Mouse (Mus musculus): Measurements from ENCODE around the gene Serpina9.

Gene Serpina9

DNA sequence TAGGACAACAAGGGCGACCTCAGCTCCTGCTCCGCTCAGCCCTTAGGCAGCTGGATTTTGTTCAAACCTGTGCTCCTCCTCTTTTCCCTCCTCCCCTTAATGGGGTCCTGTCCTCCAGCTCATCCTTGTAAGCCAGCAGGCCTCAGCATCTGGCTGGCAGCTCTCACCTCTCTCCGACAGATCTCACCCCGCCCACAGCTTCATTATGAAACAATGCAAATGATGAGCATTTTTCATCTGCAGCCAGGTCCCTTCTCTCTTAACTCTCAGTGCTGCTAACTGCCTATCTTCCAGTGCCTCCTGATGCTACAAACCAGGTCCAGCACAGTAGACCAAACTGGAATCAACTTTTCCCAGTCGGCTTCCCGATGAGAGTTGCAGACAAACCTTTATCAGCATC, at the start of gene Serpina9:
Gene Serpina9 (minus strand): TSS at position 136 of the 400 bp plus-strand sequence.
- DNase-seq (ENCODE audit: low read depth, low spot score): no peak

DNA sequence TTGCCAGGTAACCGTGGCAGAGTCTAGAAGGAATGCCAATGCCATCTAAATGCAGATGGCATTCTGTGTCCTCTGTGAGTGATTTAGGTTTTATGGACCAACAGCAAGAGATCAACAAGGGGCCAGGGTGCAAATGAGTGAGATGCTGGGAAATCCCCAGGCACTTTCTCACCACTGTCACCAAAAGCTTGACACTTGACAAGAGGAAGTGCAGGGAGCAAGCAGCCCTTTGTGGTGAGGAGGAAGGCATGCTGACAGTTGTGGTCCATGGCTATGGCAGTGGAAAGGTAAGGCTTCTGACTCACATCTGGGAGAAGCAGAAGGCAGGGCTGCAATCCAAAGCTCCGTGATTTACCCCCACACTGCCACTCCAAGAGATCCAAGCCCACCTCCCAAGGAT, 48.3 kb upstream of the Serpina9 start:
- DNase-seq (ENCODE audit: low read depth, low spot score): peak; percentile 83

- no peak for DNase-seq (ENCODE audit: low read depth, low spot score)
Observed at GRCm38 (mm10) chr12:104060126-104060525, 46.6 kb upstream of the Serpina9 start.

DNA sequence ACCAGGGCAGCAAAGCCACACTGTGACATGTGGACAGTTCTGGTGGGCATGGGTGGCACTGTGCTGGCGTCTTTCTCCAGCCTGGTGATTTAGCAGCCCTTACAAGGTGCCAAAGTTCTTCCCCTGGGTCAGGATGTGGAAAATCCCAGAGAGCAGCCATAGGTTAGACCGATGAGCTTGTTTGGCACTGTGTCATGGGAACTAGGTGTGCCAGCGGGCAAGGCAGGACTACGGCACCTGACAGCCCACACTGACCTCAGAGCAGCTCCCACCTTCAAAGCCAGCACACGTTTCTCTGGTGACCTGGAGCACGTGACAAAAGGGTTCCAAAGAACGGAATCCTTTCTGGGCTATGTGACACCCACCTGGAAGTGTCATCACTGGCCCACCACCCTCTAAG, 44.0 kb upstream of the Serpina9 start:
- peak; percentile 66 for DNase-seq (ENCODE audit: low read depth, low spot score)

GRCm38 (mm10) chr12:104057050-104057449, 43.5 kb upstream of the Serpina9 start:
- DNase-seq (ENCODE audit: low read depth, low spot score): peak; percentile 87

DNA sequence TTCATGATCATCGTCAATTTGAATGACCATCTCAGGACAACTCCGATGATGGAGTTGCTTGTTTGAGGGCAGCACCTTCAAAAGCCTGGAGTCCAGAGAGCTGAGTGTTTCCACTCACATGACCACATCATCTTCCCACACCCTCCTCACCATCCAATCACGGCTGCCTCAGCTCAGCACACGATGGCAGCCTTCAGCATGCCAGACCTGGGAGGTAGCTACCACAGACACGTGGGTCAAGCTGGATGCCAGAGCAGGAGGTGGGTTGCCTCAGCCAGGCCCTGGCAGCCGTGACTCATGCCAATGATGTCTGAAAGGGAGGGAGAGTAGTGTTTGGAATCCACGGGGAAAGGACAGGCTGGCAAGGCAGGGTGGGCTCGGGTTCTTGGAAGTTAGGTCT, 42.2 kb upstream of the Serpina9 start:
- DNase-seq (ENCODE audit: low read depth, low spot score): no peak

GRCm38 (mm10) chr12:104053995-104054394, 40.4 kb upstream of the Serpina9 start:
- no peak for DNase-seq (ENCODE audit: low read depth, low spot score)

DNA sequence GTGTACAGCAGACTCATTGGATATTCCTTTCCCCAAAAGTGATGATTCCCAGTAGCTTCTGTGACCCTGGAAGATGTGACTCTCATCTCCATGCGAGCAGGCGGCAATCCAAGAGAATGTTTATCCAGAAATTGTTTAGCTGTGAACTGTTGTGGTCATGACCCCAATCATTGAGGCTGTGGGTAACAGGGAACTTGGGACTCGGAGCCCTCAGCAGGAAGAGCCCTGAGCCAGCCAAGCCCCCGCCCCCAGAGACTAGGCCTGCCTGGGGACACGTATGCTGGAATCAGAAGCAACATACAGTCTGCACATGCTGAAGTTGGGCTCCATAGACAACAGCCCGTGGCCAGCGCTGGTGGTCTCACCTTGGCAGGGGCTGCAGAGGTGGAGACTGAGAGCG, 32.2 kb upstream of the Serpina9 start:
- no peak for DNase-seq (ENCODE audit: low read depth, low spot score)

GRCm38 (mm10) chr12:104044343-104044742, 30.8 kb upstream of the Serpina9 start, which contains the start of gene Serpina12:
Gene Serpina12 (minus strand): TSS chr12:104044443.
- DNase-seq (ENCODE audit: low read depth, low spot score): no peak

- DNase-seq (ENCODE audit: low read depth, low spot score): no peak
Observed at GRCm38 (mm10) chr12:104042753-104043152, 29.2 kb upstream of the Serpina9 start.

GRCm38 (mm10) chr12:104041401-104041800, 27.8 kb upstream of the Serpina9 start:
- DNase-seq (ENCODE audit: low read depth, low spot score): no peak

DNA sequence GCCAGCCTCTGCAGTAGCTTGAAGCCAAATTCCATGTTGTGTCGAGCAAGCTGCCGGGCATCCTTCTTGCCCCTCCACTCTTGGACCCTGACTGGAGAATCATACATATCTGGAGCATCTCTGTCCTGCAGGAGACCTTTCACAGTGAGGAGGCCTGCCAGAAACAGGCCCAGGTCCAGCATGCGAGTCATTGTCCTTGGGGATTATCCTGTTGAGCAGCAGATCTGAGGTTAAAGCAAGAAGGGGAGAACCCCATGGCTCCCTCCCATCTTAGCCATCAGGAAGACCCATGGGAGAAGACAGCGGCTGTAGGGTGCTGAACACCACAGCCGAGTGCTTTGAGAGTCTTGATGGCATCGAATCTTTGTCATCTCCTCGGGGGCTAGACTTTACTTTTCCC, 24.6 kb upstream of the Serpina9 start:
- DNase-seq (ENCODE audit: low read depth, low spot score): no peak

GRCm38 (mm10) chr12:104033752-104034151, 20.2 kb upstream of the Serpina9 start:
- no peak for DNase-seq (ENCODE audit: low read depth, low spot score)

- no peak for DNase-seq (ENCODE audit: low read depth, low spot score)
Observed at GRCm38 (mm10) chr12:104029986-104030385, 16.4 kb upstream of the Serpina9 start.

DNA sequence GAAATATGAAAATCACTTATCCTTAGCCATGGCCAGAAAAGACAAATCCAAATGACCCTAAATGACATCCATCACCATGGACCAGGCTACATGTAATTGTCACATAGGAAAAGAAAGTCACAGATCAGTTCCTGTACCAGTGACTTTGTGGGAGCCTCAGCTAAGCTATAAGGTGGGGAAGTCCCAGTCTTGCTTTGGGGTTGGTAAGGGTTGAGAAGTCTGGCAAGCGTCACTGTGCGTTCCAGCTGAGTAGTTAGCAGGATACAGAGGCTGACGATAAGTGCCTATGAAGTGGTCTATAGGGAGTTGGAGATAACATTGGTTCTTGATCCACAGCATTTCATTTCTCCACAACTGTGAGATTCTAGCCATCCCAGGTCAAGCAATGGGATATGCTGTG, 1.7 kb upstream of the Serpina9 start:
- no peak for DNase-seq (ENCODE audit: low read depth, low spot score)

- no peak for DNase-seq (ENCODE audit: low read depth, low spot score)
Observed at GRCm38 (mm10) chr12:104004689-104005088, 8.9 kb downstream of the Serpina9 start.

- DNase-seq (ENCODE audit: low read depth, low spot score): no peak
Observed at GRCm38 (mm10) chr12:104003238-104003612, 10.3 kb downstream of the Serpina9 start.

DNA sequence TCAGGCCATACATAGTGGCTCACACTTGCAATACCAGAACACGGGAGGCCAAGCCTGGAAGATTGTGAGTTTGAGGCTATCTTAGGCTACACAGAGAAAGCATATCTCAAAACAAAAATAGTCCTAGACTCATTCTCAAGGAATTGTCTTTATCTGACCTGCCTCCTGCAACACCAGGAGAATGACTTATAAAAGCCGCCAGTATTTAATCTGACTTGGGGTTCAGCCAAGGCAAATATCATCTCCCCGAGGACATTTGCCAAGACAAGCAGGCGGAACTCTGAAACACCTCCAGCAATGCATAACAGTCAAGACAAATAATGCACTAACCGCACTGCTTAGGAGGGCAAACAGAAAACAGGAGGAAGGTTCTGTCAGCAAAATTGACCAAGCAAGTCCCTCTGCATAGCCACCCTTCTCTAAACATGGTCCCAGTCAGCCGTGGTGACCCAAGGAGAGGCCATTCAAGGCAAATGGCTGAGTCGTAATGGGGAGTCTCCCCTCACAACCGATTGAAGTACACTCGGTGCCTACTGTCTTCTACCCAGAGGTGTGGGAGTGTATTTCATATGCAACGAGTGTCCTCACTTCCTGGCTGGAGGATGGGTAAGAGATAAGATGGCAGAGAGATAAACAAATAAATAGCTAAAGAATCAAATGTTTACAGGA, 10.9 kb downstream of the Serpina9 start:
- no peak for DNase-seq (ENCODE audit: low read depth, low spot score)

DNA sequence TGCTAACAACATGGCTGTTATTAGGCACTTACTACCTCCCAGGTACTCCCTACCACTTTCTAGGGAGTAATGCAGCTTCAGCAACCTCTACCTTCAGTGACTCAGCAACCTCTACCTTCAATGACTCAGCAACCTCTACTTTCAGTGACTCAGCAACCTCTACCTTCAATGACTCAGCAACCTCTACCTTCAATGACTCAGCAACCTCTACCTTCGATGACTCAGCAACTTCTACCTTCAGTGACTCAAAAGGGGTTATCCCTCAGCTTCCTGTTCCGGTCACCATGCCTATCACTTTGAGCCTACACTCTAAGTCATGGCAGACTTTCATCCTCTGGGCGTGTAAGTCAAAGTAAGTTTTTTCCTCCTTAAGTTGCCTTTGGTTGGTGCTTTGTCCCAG, 13.0 kb downstream of the Serpina9 start:
- DNase-seq (ENCODE audit: low read depth, low spot score): peak; percentile 28

GRCm38 (mm10) chr12:103999611-104000010, 13.9 kb downstream of the Serpina9 start:
- no peak for DNase-seq (ENCODE audit: low read depth, low spot score)

GRCm38 (mm10) chr12:103996513-103996912, 17.0 kb downstream of the Serpina9 start:
- no peak for DNase-seq (ENCODE audit: low read depth, low spot score)

DNA sequence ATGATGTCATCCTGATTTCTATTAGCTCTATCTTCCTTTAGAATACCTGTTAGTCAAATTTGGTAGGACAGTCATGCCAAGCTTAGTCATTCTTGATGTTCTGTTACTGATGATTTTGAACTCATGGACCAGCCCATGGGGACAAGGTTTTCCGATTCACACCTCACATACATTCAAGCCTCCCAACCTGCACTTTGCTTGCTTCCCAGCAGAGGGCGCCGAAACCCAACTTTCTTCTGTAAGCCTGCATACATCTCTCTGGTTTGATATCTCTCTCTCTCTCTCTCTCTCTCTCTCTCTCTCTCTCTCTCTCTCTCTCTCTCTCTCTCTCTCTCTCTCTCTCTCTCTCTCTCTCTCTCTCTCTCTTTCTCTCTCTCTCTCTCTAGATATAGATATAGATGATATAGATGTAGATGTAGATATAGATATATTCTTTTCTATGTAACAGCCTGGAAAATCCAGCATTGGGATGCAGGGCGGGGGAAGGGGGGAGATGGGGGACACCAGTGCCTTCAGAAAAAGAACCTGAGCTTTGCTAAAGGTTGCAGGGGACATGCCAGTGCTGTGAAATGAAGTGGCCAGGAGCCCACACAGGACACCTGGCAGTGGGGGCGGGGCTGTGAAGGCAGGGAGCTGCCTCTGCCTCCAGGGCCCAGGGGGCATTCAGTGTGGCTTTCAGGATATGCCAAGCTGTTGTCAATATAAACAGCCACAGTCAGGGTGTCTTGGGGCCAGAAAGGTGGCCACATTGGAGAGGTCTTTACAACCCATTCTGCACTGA, 18.1 kb downstream of the Serpina9 start:
- DNase-seq (ENCODE audit: low read depth, low spot score): peak; percentile 63

DNA sequence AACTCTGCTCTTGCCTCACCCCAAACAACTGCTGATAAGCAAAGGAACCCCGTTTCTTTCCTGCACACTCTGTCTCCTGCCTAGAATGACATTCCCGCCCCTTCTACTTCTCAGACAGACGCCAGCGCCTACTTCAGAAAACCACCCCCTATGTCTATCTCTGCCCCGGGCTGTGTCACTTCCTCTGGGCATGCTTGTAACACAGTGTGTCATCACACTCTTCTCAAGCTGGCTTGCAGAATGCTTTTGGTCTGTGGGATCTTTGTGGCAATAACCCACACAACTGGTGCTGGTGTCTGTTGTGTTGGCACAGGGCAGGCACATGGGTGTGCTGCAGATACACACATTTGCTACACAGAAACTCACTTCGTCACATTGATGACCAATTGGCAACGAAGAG, 20.6 kb downstream of the Serpina9 start:
- DNase-seq (ENCODE audit: low read depth, low spot score): no peak

All from CD4-positive helper T cell, adult 2 months (primary cell).